In genomic region chr3:98850262-98850661, GRCm38 (mm10) we compare ENCODE assay signal across 33 mouse cellular contexts. TPM values are rescaled to one million over a fixed set of nuclear protein-coding genes. Genes with fewer than 3 reads are reported as not detected.
A peak's percentile ranks its signal among the peaks of the same experiment; 100 is the strongest.
DNase-seq lines count a peak whose midpoint lies in the region; ATAC-seq and TF ChIP-seq lines count a peak whose summit lies in the region.
"Had no signal": no experiment of that assay in that cellular context is flagged by ENCODE, and none has a peak within 500 bp of the region (broad histone marks: within the 10 kb centered on the region; RNA-seq: fewer than 3 reads in every experiment).

No protein-coding gene starts in this region.

- no peak overlapping the region for H3K4me3 ChIP-seq in liver, postnatal 0 days (ENCODE audit: low read depth, low read length)
- H3K4me3 ChIP-seq: embryonic facial prominence, embryonic 10.5 days; embryonic facial prominence, embryonic 13.5 days; erythroblast, embryonic 14.5 days; forebrain, embryonic 12.5 days; forebrain, embryonic 15.5 days; heart, embryonic 12.5 days; heart, embryonic 15.5 days; hindbrain, embryonic 10.5 days; hindbrain, embryonic 13.5 days had no signal

- TF ChIP-seq EP300 in liver, postnatal 0 days (IDR thresholded peaks at IDR 0.05; ENCODE audit: low read depth): peak; percentile 67

- peak; percentile 81 for ATAC-seq in liver, postnatal 0 days
- ATAC-seq: activated CD4-positive, CD25-positive, alpha-beta regulatory T cell, adult 4 months; forebrain, embryonic 15.5 days; hindbrain, embryonic 16.5 days had no signal

- no peaks in the 10 kb centered on the region for H3K9me3 ChIP-seq in liver, postnatal 0 days (ENCODE audit: low read length)
- H3K9me3 ChIP-seq: embryonic facial prominence, embryonic 10.5 days; embryonic facial prominence, embryonic 13.5 days; forebrain, embryonic 12.5 days; forebrain, embryonic 15.5 days; heart, embryonic 12.5 days; heart, embryonic 15.5 days; hindbrain, embryonic 10.5 days; hindbrain, embryonic 13.5 days had no signal

- 0 out of 2 replicates have a peak, but pooled peaks cover 5% of the 10 kb centered on the region for H3K4me1 ChIP-seq in liver, postnatal 0 days (ENCODE audit: insufficient read depth)
- H3K4me1 ChIP-seq: embryonic facial prominence, embryonic 10.5 days; embryonic facial prominence, embryonic 13.5 days; forebrain, embryonic 12.5 days; forebrain, embryonic 15.5 days; heart, embryonic 15.5 days; hindbrain, embryonic 10.5 days; hindbrain, embryonic 13.5 days had no signal

- no peaks in the 10 kb centered on the region for H3K36me3 ChIP-seq in liver, postnatal 0 days (replicated peaks; ENCODE audit: insufficient read depth, low read length)
- H3K36me3 ChIP-seq: embryonic facial prominence, embryonic 10.5 days; embryonic facial prominence, embryonic 13.5 days; forebrain, embryonic 12.5 days; forebrain, embryonic 15.5 days; heart, embryonic 12.5 days; heart, embryonic 15.5 days; hindbrain, embryonic 10.5 days; hindbrain, embryonic 13.5 days had no signal

- H3K9ac ChIP-seq in liver, postnatal 0 days (replicated peaks): no peak overlapping the region
- H3K9ac ChIP-seq: embryonic facial prominence, embryonic 13.5 days; forebrain, embryonic 12.5 days; forebrain, embryonic 15.5 days; heart, embryonic 12.5 days; heart, embryonic 15.5 days; hindbrain, embryonic 13.5 days had no signal

- H3K4me2 ChIP-seq in liver, postnatal 0 days (ENCODE audit: low read depth, low read length): no peak overlapping the region
- H3K4me2 ChIP-seq: embryonic facial prominence, embryonic 13.5 days; forebrain, embryonic 12.5 days; forebrain, embryonic 15.5 days; heart, embryonic 12.5 days; heart, embryonic 15.5 days; hindbrain, embryonic 13.5 days had no signal

- no peaks in the 10 kb centered on the region for H3K27me3 ChIP-seq in liver, postnatal 0 days (ENCODE audit: insufficient read depth, low read length)
- H3K27me3 ChIP-seq: embryonic facial prominence, embryonic 13.5 days; forebrain, embryonic 12.5 days; forebrain, embryonic 15.5 days; heart, embryonic 12.5 days; heart, embryonic 15.5 days; hindbrain, embryonic 13.5 days had no signal

- DNase-seq in adrenal gland, adult (ENCODE audit: inconsistent age in 2 of 2, low spot score in 1 of 2): peak; percentile 59 to 84
- DNase-seq in adrenal gland, postnatal 4 days (ENCODE audit: low spot score in 2 of 2): no peak
- peak; percentile 61 for DNase-seq in adrenal gland, postnatal 10 days
- DNase-seq in adrenal gland, postnatal 25 days: no peak
- DNase-seq in kidney, postnatal 36 days: peak; percentile 8 to 27
- no peak for DNase-seq in kidney, postnatal 25 days
- DNase-seq in liver, postnatal 0 days: peak; percentile 30
- DNase-seq in liver: no peak
- DNase-seq: cerebellum, adult 11-12 months; cerebellum, adult 8-10 months; cerebellum, postnatal 10 days; cerebellum, postnatal 36 days; embryo, embryonic 11 days; gastrocnemius, postnatal 25 days; heart, adult 18-20 months; heart, postnatal 10 days; heart, postnatal 36 days had no signal

- 60% methylated on average over 5 of the region's 5 CpGs for WGBS in liver, postnatal 0 days (ENCODE audit: insufficient replicate concordance)

- no peak for TF ChIP-seq CTCF in liver, postnatal 0 days (IDR thresholded peaks at IDR 0.05; ENCODE audit: low read depth)

- H3K27ac ChIP-seq in liver, postnatal 0 days (ENCODE audit: low read depth): peak overlapping the region; percentile 41; the same call in 1 of the 2 replicates
- H3K27ac ChIP-seq: embryonic facial prominence, embryonic 10.5 days; embryonic facial prominence, embryonic 13.5 days; forebrain, embryonic 12.5 days; forebrain, embryonic 15.5 days; heart, embryonic 15.5 days; hindbrain, embryonic 10.5 days; hindbrain, embryonic 13.5 days had no signal

RNA-seq across cellular contexts. Expression of gene Hsd3b1, which starts 9.3 kb away (rescaled TPM):
- 1,000 to 10,000 TPM; 6,200 to 6,989 TPM for total RNA-seq in adrenal gland, postnatal 4 days (2021)
- total RNA-seq in adrenal gland, postnatal 10 days (2021): 1,000 to 10,000 TPM; 4,410 to 4,611 TPM
- 14,240 and 17,479 TPM in 2 replicates for total RNA-seq in adrenal gland, postnatal 25 days (2021)
- polyA plus RNA-seq in liver, postnatal 0 days (2015; fragmentation: Nextera tagmentation; extraction: Ambion mirVana): 56.4 and 60.2 TPM in 2 replicates
- total RNA-seq: gastrocnemius, postnatal 25 days; heart, adult 18-20 months; heart, postnatal 10 days; heart, postnatal 36 days had no signal
- polyA plus RNA-seq: activated CD4-positive, CD25-positive, alpha-beta regulatory T cell, adult 4 months; cortical plate, adult 2 months; embryonic facial prominence, embryonic 13.5 days; forebrain, embryonic 15.5 days; gonadal fat pad, adult 2 months; hindbrain, embryonic 16.5 days had no signal

RNA-seq across cellular contexts. Expression of gene Hsd3b6, which starts 36.0 kb away (rescaled TPM):
- total RNA-seq in adrenal gland, postnatal 4 days (2021): 10 to 100 TPM; 44.4 to 46.4 TPM
- total RNA-seq in adrenal gland, postnatal 10 days (2021): 10 to 100 TPM; 37.2 to 39.7 TPM
- 59.2 and 81.2 TPM in 2 replicates for total RNA-seq in adrenal gland, postnatal 25 days (2021)
- 0.81 and 1.5 TPM in 2 replicates for polyA plus RNA-seq in liver, postnatal 0 days (2015; fragmentation: Nextera tagmentation; extraction: Ambion mirVana)
- total RNA-seq: ES-E14; gastrocnemius, adult 8-10 months; gastrocnemius, postnatal 25 days; heart, adult 18-20 months; heart, postnatal 10 days; heart, postnatal 36 days had no signal
- polyA plus RNA-seq: activated CD4-positive, CD25-positive, alpha-beta regulatory T cell, adult 4 months; cortical plate, adult 2 months; gonadal fat pad, adult 2 months had no signal

RNA-seq across cellular contexts. Expression of gene Hao2, which starts 42.8 kb away (rescaled TPM):
- 100 to 1,000 TPM in 1 of 2 experiments, 10 to 100 TPM in 1; 93.8 to 102 TPM for total RNA-seq in adrenal gland, postnatal 4 days (2021)
- 100 to 1,000 TPM; 106 to 158 TPM for total RNA-seq in adrenal gland, postnatal 10 days (2021)
- 223 and 290 TPM in 2 replicates for total RNA-seq in adrenal gland, postnatal 25 days (2021)
- polyA plus RNA-seq in liver, postnatal 0 days (2015; fragmentation: Nextera tagmentation; extraction: Ambion mirVana): 34.5 and 36.6 TPM in 2 replicates
- total RNA-seq: ES-E14; gastrocnemius, adult 8-10 months; gastrocnemius, postnatal 25 days; heart, adult 18-20 months; heart, postnatal 10 days; heart, postnatal 36 days had no signal
- polyA plus RNA-seq: activated CD4-positive, CD25-positive, alpha-beta regulatory T cell, adult 4 months; brain, embryonic 14.5 days; cortical plate, adult 2 months; embryonic facial prominence, embryonic 10.5 days; embryonic facial prominence, embryonic 13.5 days; erythroblast, embryonic 14.5 days; forebrain, embryonic 15.5 days; heart, embryonic 15.5 days; hindbrain, embryonic 10.5 days; hindbrain, embryonic 13.5 days; hindbrain, embryonic 16.5 days had no signal

Comparison
In these comparisons a context has a peak if more than half of its experiments do, and no peak if none do; other contexts are left out.
1. DNase-seq: peak in adrenal gland, adult (2 of 2), adrenal gland, postnatal 10 days (single experiment), kidney, postnatal 36 days (2 of 2) and liver, postnatal 0 days (single experiment); none in adrenal gland, postnatal 4 days (0 of 2), adrenal gland, postnatal 25 days (single experiment), kidney, postnatal 25 days (0 of 2) and liver (single experiment).